Mouse (Mus musculus) frontal cortex, postnatal 25 days (tissue): Measurements from ENCODE around the gene Greb1.
"Not testable (repeated sequence)": the region's sequence is repeated elsewhere in the genome, so short reads cannot be mapped to it uniquely, and the experiment has no call there.

ENCODE experiments used
- DNase-seq, 2 experiments: peaks; one replicate each; pipeline ENCODE4 v3.0.0; 2022; ENCODE audit warnings: low spot score in 2 of 2

The Greb1 gene

GRCm38 (mm10) chr12:16763649-16764422 lies 36.9 kb downstream of the Greb1 start:
- no peak for DNase-seq

DNA sequence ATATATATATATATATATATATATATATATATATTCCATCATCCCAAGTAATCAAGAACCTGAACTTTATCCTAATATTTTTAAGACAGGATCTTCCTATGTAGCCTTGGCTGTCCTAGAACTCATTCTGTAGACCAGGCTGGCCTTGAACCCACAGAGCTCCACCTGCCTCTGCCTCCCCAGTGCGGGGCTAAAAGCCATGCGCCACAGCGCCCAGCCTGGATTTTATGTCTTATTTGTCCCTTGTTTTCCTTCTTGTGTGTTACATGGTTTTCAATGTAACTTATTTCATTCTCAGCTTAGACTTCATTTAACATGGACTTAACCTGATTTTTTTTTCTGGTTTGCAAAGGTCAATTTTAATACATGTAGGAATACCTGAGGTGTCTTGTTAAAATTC lies 39.2 kb downstream of the Greb1 start:
- no peak for DNase-seq

- no peak for DNase-seq
These were observed 40.4 kb downstream of the Greb1 start for GRCm38 (mm10) chr12:16760246-16760645.

DNA sequence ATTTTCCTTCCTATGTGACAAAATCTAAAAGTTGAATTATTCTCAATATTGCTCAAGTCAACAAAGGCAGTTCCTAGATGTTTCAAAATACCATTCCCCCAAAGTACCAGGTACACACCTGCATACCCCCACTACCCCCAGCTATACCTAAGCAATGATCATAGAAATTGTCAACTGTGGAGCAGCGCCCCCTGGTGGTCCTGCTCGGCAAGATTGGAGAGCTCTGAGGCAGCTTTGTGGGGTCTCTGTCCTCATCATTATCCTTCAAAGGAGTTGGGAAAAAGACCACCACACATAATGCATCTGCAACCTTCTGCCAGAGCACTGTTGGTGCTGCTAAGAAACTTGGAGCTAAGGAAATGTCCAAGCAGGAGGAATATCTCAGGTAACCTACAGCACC lies 46.4 kb downstream of the Greb1 start:
- peak; percentile 27 to 39 for DNase-seq

DNA sequence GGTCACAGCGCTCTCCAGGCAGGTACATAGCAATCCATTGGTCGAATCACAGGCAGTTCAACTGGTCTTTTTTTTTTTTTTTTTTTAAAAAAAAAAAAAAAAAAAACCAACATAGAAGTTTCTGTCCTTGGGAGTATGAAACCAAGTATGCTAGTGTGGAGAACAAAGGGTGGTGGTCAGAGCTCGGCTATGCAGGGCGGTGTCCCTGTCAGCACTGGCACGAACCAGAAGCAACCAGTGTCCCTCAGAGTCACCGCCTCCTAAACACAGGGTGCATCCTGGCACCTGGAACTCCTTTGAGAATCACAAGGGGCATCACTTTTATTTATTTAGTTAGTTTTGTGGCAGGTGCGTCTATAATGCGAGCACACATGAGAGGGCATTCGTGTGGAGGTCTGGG lies 47.1 kb downstream of the Greb1 start:
- no peak for DNase-seq

GRCm38 (mm10) chr12:16753110-16753509 lies 47.6 kb downstream of the Greb1 start:
- DNase-seq, result no peak

GRCm38 (mm10) chr12:16752236-16752840 lies 48.3 kb downstream of the Greb1 start:
- no peak for DNase-seq

DNA sequence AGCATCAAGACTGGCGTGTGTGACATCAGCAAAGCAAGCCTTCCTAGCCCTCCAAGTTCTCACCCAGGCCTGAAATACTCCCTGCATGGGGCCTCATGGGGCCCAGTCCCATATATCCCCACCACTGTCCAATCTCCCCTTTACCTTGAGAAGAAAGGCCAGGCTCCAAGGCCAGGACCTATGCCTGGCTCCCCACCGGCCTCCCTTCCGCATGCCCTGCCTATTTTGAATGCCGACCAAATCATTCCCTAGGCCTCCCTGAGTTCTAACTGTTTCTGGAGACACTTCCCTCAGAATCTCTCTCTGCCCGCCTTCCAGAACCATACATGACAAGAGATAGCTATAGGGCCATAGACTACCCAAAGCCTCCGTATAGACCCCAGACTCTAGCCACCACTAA lies 49.1 kb downstream of the Greb1 start:
- no peak for DNase-seq

DNA sequence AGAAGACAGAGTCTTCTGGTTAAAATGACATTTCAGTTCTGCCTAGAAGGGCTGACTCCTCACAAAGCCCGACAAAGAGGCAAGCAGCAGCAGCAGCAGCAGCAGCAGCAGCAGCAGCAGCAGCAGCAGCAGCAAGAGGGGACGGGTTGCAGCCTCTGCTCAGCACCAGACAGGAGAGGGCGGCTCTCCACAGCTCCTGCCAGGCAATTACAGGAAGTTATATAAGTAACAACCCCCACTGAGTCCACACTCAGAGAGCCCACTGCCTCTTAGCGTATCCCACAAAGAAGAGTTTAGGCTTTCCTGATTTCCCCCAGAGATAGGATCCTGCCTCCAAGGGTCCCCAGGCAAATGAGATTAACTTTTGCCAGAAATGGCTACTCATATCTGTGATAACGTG lies 60.6 kb downstream of the Greb1 start:
- DNase-seq, result no peak

DNA sequence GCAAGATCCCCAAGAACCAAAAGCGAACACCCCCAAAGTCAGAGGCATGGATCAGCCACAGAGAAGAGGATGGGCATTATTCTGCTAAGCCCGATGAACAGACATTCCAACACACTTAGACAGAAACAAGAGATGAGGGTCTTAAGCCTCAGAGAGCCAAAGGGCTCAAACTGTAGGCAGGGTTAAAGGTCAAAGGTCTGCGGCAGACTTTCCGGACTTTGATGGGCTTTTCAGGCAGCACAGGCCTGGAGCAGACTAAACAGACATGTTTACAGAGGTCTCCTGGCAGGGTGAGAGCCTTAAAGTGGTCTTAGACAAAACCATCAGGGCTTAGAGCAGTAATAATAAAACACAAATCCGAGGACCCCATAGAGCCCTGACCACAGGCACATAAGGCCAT lies 63.4 kb downstream of the Greb1 start:
- no peak for DNase-seq

GRCm38 (mm10) chr12:16734698-16735097 lies 66.0 kb downstream of the Greb1 start:
- no peak for DNase-seq

DNA sequence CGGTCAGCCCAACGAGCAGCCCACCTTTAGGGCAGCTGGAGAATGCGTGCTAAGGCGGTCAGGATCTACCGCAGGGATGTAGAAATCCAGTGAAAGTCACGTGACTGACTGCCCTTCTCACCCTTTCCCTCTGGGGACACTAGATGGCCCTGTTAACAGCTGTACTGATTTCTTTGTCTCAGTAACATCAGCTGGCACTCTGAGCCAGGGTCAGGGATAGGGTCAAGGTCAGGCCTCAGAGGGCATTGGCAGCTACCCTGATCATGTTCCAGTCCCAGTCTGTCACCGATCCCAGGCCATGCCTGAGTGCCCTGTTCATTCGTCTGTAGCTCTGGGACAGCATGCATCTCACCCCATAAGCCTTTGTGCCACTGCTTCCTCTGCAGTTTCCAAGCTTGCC lies 66.7 kb downstream of the Greb1 start:
- no peak for DNase-seq

GRCm38 (mm10) chr12:16731121-16731741 lies 69.5 kb downstream of the Greb1 start:
- DNase-seq, result no peak

DNA sequence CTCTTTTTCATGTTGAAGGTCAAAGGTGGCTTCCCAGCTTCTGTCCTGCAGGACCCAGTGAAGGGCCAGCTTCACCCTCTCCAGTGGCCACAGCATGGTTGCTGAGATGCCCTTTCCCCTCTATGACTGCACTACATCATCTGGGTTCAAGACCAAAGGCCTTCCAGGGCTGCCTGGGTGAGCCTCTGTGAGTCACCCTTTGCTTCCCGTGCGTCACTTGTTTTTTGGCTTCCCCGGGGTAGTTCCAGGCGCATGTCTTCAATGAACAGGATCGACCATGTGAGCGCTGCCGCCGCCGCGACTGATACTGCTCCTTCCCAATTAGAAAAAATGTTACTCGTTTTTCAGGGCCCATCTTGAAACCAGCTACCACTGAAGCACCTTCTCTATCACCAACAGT lies 70.5 kb downstream of the Greb1 start:
- DNase-seq, result no peak

DNA sequence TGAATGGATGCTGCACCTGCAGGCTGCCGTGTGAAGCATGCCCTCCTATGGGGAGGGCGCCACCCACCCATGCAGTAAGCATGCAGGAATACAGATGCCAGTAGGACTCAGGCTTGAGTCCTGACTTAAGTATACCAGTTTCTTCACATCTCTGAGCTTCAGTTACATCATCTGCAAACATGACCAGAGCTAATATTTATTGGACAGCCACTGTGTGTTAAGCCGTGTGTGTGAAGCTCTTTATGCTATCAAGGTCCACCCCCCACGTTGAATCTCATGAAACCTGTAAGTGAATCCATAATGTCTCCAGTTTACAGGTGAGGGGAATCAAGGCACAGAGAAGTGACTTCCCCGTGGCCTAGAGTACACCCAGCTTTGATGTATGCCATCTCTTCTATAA lies 72.5 kb downstream of the Greb1 start:
- DNase-seq, result no peak

DNA sequence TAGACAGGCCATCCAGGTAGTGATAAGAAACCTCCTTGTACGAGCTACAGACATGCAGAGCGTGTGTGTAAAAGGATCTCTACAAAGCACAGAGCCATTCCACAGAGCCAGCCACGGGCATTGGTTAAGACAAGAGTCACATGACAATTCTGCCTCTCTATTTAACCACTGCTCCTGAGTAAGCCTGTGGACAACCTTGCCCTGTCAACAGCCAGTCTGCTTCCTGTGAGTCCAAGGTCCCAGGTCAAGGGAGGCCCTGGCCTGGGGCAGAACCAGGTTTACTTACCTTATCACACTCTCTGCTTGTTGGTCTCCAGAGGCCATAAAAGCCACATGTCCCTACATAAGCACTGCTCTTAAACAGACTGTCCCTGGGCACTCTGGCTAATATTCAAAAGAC lies 74.5 kb downstream of the Greb1 start:
- no peak for DNase-seq

- no peak for DNase-seq
These were observed 77.1 kb downstream of the Greb1 start for GRCm38 (mm10) chr12:16723601-16724000.

DNA sequence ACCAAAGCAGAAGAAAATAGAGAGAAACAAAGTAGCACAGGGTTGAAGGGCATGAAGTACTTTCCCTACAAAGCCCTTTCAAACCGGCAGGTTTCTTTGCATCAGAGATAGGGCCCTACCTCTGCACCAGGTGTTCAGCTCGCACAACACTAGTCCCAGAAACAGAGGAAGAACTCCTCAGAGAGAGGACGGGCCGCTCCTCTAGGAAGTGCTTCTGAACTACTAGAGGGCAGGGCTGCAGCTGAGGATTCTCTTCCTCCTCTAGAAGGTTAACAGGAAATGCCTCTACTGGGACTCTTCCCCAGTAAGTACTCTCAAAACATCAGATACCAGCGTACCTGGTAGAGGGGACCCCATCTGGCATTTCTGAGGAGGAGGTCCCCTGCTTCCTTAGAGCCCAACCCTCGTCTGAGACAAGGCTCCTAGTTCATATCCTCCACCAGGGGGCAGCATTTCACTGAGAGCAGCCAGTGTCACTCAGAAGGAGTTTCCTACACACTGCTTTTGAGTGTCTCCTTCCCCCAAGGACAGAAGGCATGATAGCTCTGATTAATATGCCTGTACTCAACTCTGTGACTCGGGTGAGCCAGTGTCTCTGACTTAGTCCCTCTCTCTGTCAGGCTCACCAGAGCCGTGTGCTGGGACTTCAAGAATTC lies 81.9 kb downstream of the Greb1 start:
- DNase-seq, result peak in 1 of 2 experiments; percentile 43

DNA sequence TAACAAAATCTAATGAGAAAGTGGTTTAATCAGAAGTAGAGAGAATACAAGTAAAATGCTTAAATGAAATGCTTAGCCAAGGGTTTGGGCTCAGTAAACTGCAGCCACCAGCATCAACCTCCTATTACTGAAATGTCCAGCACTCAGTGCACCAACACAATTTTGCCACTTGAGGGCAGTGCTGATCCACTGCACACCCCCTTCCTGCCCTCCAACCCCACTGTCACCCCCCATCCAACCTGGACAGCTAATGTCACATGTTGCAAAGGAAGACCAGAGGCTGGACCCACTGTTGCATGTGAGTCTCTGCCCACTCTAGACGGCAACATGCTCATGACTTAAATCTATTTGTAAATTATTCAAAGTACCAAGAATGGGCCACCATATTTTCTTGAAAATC lies 83.0 kb downstream of the Greb1 start:
- DNase-seq, result peak; percentile 9 to 20

DNA sequence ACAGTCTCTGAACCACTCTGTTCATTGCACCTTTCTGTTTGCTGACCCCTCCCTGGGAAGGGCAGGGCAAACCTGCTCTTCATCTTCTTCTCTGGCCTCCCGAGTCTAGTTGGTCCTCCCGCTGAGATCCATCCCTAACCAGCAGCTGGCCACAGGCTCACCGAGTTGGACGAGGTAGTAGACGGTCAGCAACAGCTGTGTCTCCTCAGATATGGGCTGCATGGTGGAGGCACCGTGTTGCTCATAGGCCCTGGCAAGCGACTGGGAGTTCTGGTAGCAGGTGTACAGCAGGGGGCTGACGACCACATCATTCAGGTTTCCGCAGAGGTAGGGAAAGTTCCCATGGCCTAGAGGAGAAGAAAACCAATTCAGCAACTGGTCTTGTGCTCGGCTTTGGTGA lies 86.1 kb downstream of the Greb1 start:
- DNase-seq, result no peak

DNA sequence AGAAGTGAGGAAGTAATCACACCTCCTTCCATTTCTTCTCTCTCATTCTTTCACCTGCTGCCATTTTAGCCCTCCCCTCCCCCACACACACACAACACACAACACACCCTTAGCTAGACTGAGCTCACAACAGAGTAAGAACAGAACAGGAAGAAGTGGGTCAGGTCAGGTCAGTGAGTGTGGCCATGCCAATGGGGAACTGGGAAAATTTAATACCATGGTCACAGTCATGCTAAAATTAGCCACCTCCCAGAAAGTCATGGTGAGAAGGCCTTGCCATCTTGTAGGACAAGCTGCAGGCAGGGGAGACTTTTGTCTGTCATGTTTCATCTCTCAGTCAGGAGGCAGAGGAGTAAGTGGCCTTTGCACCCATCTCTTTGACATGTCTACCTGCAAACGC lies 102.0 kb downstream of the Greb1 start:
- DNase-seq, result no peak

- no peak for DNase-seq
These were observed 104.5 kb downstream of the Greb1 start for GRCm38 (mm10) chr12:16696146-16696545.

- DNase-seq, result not testable (repeated sequence)
These were observed 105.4 kb downstream of the Greb1 start for GRCm38 (mm10) chr12:16695252-16695651.
